18 mouse cellular contexts compared by ENCODE assay signal in genomic region chr14:76872976-76873375, GRCm38 (mm10).
"Had no signal": no experiment of that assay in that cellular context is flagged by ENCODE, and none has a peak within 500 bp of the region (broad histone marks: within the 10 kb centered on the region; RNA-seq: fewer than 3 reads in every experiment).

No protein-coding gene starts in this region.

- ATAC-seq: hindbrain, postnatal 0 days; inflammation-experienced regulatory T-cells, adult 6 months; intestine, embryonic 16.5 days; lung, postnatal 0 days; midbrain, embryonic 15.5 days had no signal

- H3K9me3 ChIP-seq: liver, embryonic 15.5 days; midbrain, embryonic 12.5 days; midbrain, embryonic 15.5 days; neural tube, embryonic 12.5 days; neural tube, embryonic 15.5 days; stomach, embryonic 15.5 days had no signal

- H3K9ac ChIP-seq: liver, embryonic 15.5 days; midbrain, embryonic 12.5 days; midbrain, embryonic 15.5 days; neural tube, embryonic 12.5 days; neural tube, embryonic 15.5 days; stomach, embryonic 15.5 days had no signal

- DNase-seq: lung, adult 2 months; right cerebral cortex, postnatal 14 days; right cerebral cortex, postnatal 4 days; thymus, adult 18-20 months; thymus, postnatal 36 days had no signal

- H3K4me3 ChIP-seq: liver, embryonic 15.5 days; midbrain, embryonic 12.5 days; midbrain, embryonic 15.5 days; neural tube, embryonic 12.5 days; neural tube, embryonic 15.5 days; stomach, embryonic 15.5 days had no signal

- H3K4me2 ChIP-seq: liver, embryonic 11.5 days; liver, embryonic 15.5 days; midbrain, embryonic 12.5 days; midbrain, embryonic 15.5 days; neural tube, embryonic 12.5 days; neural tube, embryonic 15.5 days; stomach, embryonic 15.5 days had no signal

- H3K36me3 ChIP-seq: liver, embryonic 15.5 days; midbrain, embryonic 12.5 days; midbrain, embryonic 15.5 days; neural tube, embryonic 12.5 days; neural tube, embryonic 15.5 days; stomach, embryonic 15.5 days had no signal

- H3K27me3 ChIP-seq: liver, embryonic 15.5 days; midbrain, embryonic 15.5 days; neural tube, embryonic 12.5 days; neural tube, embryonic 15.5 days; stomach, embryonic 15.5 days had no signal

- H3K27ac ChIP-seq: hindbrain, postnatal 0 days; kidney, postnatal 0 days; liver, embryonic 15.5 days; macrophage; midbrain, embryonic 12.5 days; midbrain, embryonic 15.5 days; neural tube, embryonic 12.5 days; neural tube, embryonic 15.5 days; stomach, embryonic 15.5 days had no signal
